Mouse (Mus musculus): ENCODE results near the gene Ccdc175. TPM values are rescaled to one million over a fixed set of nuclear protein-coding genes. Genes with fewer than 3 reads are reported as not detected.

Gene Ccdc175
- polyA plus RNA-seq, 1 experiment: not detected

DNA sequence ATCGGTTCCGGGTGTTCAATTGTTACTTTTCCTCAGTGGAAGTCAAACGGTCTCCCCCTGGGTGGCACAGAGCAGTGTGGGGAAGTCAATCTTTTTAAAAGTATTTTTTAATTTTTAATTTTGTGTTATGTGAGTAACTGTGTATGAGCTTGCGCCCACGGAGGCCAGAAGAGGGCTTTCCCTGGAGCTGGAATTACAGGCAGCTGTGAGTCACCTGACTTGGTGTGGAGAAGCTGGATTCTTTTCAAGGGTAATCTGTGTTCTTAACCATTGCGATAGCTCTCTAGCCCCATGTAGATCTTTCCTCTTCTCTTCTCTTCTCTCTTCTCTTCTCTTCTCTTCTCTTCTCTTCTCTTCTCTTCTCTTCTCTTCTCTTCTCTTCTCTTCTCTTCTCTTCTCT, 69.7 kb downstream of the Ccdc175 start:
- no peak for TF ChIP-seq GATA1 (IDR thresholded peaks at IDR 0.05; ENCODE audit: low read length)
- TF ChIP-seq TAL1 (IDR thresholded peaks at IDR 0.05; ENCODE audit: low read length): no peak
- Histone ChIP-seq H3K4me3 (replicated peaks) (no peak overlapping the region), H3K36me3 (ENCODE audit: control insufficient read depth) (no peaks in the 10 kb centered on the region), H3K4me1 (ENCODE audit: control insufficient read depth) (no peaks in the 10 kb centered on the region), H3K9me3 (ENCODE audit: control insufficient read depth, low read length) (no peaks in the 10 kb centered on the region), H3K27me3 (ENCODE audit: control insufficient read depth) (no peaks in the 10 kb centered on the region)

DNA sequence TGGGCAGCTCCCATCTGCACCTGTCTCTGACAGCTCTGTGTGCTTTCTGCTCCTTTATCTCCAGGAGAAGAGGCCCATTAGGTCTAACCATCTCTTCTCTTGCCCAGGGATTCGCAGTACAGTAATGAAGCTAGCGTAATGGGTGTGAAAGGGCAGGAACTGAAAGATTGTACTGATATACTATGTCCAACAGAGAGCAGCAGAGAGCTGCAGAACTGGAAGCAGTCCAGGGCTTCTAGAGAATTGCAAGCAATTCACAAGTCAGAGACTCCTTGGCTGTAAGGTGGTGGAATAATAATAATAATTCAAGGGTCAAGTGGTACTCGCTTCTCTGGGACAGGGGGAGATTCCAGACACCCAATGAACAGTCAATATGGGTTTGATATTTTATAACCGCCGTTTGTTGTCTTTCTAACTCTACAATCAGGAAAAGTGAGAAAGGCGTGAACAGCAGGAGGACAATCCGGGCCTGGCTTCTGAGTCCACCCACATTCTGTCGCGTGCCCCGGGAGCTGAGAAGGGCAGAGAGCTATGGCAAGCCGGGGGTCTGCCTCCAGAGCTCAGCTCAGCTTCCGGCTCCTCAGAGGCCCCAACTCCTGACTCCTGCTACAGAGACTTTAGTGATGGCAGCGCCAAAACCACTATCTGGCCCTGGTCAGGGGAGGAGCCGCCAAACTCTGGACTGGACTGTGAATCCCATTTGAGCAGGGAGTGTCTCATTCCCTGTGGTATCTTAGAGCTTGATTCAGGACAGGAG, 80.1 kb downstream of the Ccdc175 start:
- Histone ChIP-seq H3K27me3 (ENCODE audit: control insufficient read depth) (no peaks in the 10 kb centered on the region), H3K4me1 (ENCODE audit: control insufficient read depth) (no peaks in the 10 kb centered on the region), H3K9me3 (ENCODE audit: control insufficient read depth, low read length) (no peaks in the 10 kb centered on the region), H3K4me3 (replicated peaks) (no peak overlapping the region), H3K36me3 (ENCODE audit: control insufficient read depth) (peaks cover 2% of the 10 kb centered on the region)
- no peak for TF ChIP-seq GATA1 (IDR thresholded peaks at IDR 0.05; ENCODE audit: low read length)
- TF ChIP-seq TAL1 (IDR thresholded peaks at IDR 0.05; ENCODE audit: low read length): no peak

GRCm38 (mm10) chr12:72104027-72104426, 80.8 kb downstream of the Ccdc175 start:
- no peaks in the 10 kb centered on the region for H3K9me3 ChIP-seq (ENCODE audit: control insufficient read depth, low read length)
- no peaks in the 10 kb centered on the region for H3K4me1 ChIP-seq (ENCODE audit: control insufficient read depth)
- peaks cover 2% of the 10 kb centered on the region for H3K36me3 ChIP-seq (ENCODE audit: control insufficient read depth)
- TF ChIP-seq GATA1 (IDR thresholded peaks at IDR 0.05; ENCODE audit: low read length) (no peak), TAL1 (IDR thresholded peaks at IDR 0.05; ENCODE audit: low read length) (no peak)
- H3K27me3 ChIP-seq (ENCODE audit: control insufficient read depth): no peaks in the 10 kb centered on the region
- H3K4me3 ChIP-seq (replicated peaks): no peak overlapping the region

- H3K27me3 ChIP-seq (ENCODE audit: control insufficient read depth): no peaks in the 10 kb centered on the region
- H3K36me3 ChIP-seq (ENCODE audit: control insufficient read depth): peaks cover 5% of the 10 kb centered on the region
- no peak overlapping the region for H3K4me3 ChIP-seq (replicated peaks)
- H3K4me1 ChIP-seq (ENCODE audit: control insufficient read depth): no peaks in the 10 kb centered on the region
- TF ChIP-seq GATA1 (IDR thresholded peaks at IDR 0.05; ENCODE audit: low read length): no peak
- no peak for TF ChIP-seq TAL1 (IDR thresholded peaks at IDR 0.05; ENCODE audit: low read length)
- H3K9me3 ChIP-seq (ENCODE audit: control insufficient read depth, low read length): no peaks in the 10 kb centered on the region
Observed at GRCm38 (mm10) chr12:72102776-72103175, 82.1 kb downstream of the Ccdc175 start.

DNA sequence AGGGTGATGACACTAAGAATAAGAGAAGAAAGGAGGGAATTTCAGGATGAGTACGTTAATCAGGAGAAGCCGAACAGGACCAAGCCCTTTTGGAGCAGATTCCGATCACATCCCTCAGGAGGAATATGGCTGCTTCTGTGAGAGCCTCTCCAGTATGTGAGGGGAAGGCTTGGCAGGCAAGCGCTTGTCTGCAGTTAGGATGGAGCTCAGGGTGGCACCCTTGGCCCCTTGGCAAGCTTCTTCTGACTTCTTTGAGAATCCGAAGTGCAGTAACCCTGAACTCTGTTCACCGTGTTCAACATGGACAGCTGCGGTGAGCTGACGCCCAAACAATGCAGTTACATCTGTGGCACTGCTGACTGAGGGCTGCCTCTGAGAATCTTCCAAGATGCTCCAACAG, 87.9 kb downstream of the Ccdc175 start:
- Histone ChIP-seq H3K4me1 (ENCODE audit: control insufficient read depth) (no peaks in the 10 kb centered on the region), H3K9me3 (ENCODE audit: control insufficient read depth, low read length) (no peaks in the 10 kb centered on the region), H3K36me3 (ENCODE audit: control insufficient read depth) (peaks cover 51% of the 10 kb centered on the region), H3K4me3 (replicated peaks) (no peak overlapping the region), H3K27me3 (ENCODE audit: control insufficient read depth) (no peaks in the 10 kb centered on the region)
- TF ChIP-seq GATA1 (IDR thresholded peaks at IDR 0.05; ENCODE audit: low read length): no peak
- no peak for TF ChIP-seq TAL1 (IDR thresholded peaks at IDR 0.05; ENCODE audit: low read length)

GRCm38 (mm10) chr12:72089802-72090201, 95.0 kb downstream of the Ccdc175 start:
- Histone ChIP-seq H3K9me3 (ENCODE audit: control insufficient read depth, low read length) (no peaks in the 10 kb centered on the region), H3K4me1 (ENCODE audit: control insufficient read depth) (peaks cover 18% of the 10 kb centered on the region), H3K4me3 (replicated peaks) (no peak overlapping the region), H3K36me3 (ENCODE audit: control insufficient read depth) (peaks cover 33% of the 10 kb centered on the region), H3K27me3 (ENCODE audit: control insufficient read depth) (peaks cover 5% of the 10 kb centered on the region)
- TF ChIP-seq GATA1 (IDR thresholded peaks at IDR 0.05; ENCODE audit: low read length) (no peak), TAL1 (IDR thresholded peaks at IDR 0.05; ENCODE audit: low read length) (no peak)

DNA sequence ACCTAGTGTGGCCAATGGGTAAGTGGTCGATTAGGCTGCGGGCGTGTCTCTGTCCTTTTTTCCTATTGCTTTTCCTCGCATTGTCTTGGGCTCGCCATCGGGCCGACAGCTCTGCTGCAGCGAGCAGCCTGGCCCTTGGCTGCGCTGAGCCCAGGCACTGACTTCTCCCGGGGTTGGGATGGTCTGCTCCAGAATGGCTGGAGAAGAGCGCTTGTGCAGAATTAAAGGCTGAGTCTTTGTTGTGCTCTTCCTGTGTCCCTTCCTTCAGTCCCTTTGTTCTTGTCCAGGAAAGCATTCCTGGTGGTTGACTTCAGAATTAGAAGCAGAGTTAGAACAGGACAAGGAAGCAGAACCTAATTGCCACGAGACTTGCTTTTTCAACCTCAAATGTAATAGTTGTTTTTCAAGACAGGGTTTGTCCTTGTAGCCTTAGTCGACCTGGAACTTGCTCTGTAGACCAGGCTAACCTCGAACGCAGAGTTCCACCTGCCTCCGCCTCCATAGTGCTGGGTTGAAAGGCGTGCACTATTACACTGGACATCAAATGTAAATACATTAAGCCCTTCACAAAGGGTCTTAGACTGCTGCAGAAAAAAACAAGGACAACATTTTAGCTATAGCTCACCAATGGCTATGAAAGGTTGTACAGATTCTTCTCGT, 98.5 kb downstream of the Ccdc175 start:
- no peak for TF ChIP-seq TAL1 (IDR thresholded peaks at IDR 0.05; ENCODE audit: low read length)
- TF ChIP-seq GATA1 (IDR thresholded peaks at IDR 0.05; ENCODE audit: low read length): no peak

GRCm38 (mm10) chr12:72085329-72086165, 99.3 kb downstream of the Ccdc175 start, which contains the start of the genes L3hypdh and Jkamp:
TSS of gene L3hypdh (minus strand) at chr12:72085439.
TSS of gene Jkamp (plus strand) at chr12:72085589.
- TF ChIP-seq TAL1 (IDR thresholded peaks at IDR 0.05; ENCODE audit: low read length): no peak
- no peak for TF ChIP-seq GATA1 (IDR thresholded peaks at IDR 0.05; ENCODE audit: low read length)
- H3K4me1 ChIP-seq (ENCODE audit: control insufficient read depth): peaks cover 27% of the 10 kb centered on the region
- peaks cover 34% of the 10 kb centered on the region for H3K27me3 ChIP-seq (ENCODE audit: control insufficient read depth)
- peak within 1 kb of the TSS; percentile 82 for H3K4me3 ChIP-seq (replicated peaks)
- peaks cover 2% of the 10 kb centered on the region; the same call in 1 of the 2 replicates for H3K36me3 ChIP-seq (ENCODE audit: control insufficient read depth)
- H3K9me3 ChIP-seq (ENCODE audit: control insufficient read depth, low read length): no peaks in the 10 kb centered on the region

More for the DNA sequence above, 98.5 kb downstream of the Ccdc175 start:
- Histone ChIP-seq H3K9me3 (ENCODE audit: control insufficient read depth, low read length) (no peaks in the 10 kb centered on the region), H3K4me3 (replicated peaks) (peak overlapping the region; percentile 82), H3K36me3 (ENCODE audit: control insufficient read depth) (peaks cover 2% of the 10 kb centered on the region; the same call in 1 of the 2 replicates), H3K4me1 (ENCODE audit: control insufficient read depth) (peaks cover 27% of the 10 kb centered on the region), H3K27me3 (ENCODE audit: control insufficient read depth) (peaks cover 31% of the 10 kb centered on the region)

DNA sequence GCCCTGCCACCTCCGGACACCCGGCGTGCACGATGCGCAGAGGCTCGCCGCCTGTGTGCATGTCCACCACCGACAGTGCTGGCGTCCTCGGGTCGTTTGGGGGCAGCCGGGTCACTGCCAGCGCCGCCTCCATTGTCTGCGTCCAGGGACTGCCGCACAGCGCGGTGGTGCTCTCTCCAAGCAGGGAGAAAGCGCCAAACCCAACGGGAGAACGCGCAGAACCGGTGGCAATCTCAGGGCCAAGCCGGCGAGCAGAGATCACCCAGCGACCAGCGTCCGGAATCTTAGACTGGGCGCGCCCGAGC, 99.9 kb downstream of the Ccdc175 start:
- no peaks in the 10 kb centered on the region for H3K9me3 ChIP-seq (ENCODE audit: control insufficient read depth, low read length)
- peaks cover 27% of the 10 kb centered on the region for H3K4me1 ChIP-seq (ENCODE audit: control insufficient read depth)
- no peak for TF ChIP-seq TAL1 (IDR thresholded peaks at IDR 0.05; ENCODE audit: low read length)
- no peak for TF ChIP-seq GATA1 (IDR thresholded peaks at IDR 0.05; ENCODE audit: low read length)
- H3K4me3 ChIP-seq (replicated peaks): peak overlapping the region; percentile 82
- peaks cover 2% of the 10 kb centered on the region; the same call in 1 of the 2 replicates for H3K36me3 ChIP-seq (ENCODE audit: control insufficient read depth)
- peaks cover 34% of the 10 kb centered on the region for H3K27me3 ChIP-seq (ENCODE audit: control insufficient read depth)
